ENCODE assay signal across 12 mouse cellular contexts in genomic region chr2:65220563-65220962, GRCm38 (mm10). TPM values are rescaled to one million over a fixed set of nuclear protein-coding genes. Genes with fewer than 3 reads are reported as not detected.
DNase-seq lines count a peak whose midpoint lies in the region; ATAC-seq lines count a peak whose summit lies in the region.
"Had no signal": no experiment of that assay in that cellular context is flagged by ENCODE, and none has a peak within 500 bp of the region (broad histone marks: within the 10 kb centered on the region; RNA-seq: fewer than 3 reads in every experiment).

No protein-coding gene starts in this region.

- no peak overlapping the region for H3K9ac ChIP-seq in heart, embryonic 11.5 days (ENCODE audit: low read depth, low read length)
- H3K9ac ChIP-seq: stomach, embryonic 15.5 days had no signal

- intact Hi-C loops in gastrocnemius, postnatal 14 days (cut with DNase I; ENCODE audit: low total_unique reads) = no loop called here
- intact Hi-C loops in heart, postnatal 14 days (cut with DNase I) = no loop called here

- no peak for ATAC-seq in heart, embryonic 11.5 days (replicated peaks; ENCODE audit: insufficient number of reproducible peaks, low FRiP score, low TSS enrichment)
- ATAC-seq in megakaryocyte, adult 5-6 weeks (ENCODE audit: poor library complexity, severe bottlenecking) = no peak

- WGBS in heart, embryonic 11.5 days (ENCODE audit: insufficient replicate concordance) = 77% methylated on average over 1 of the region's 1 CpGs

- H3K27ac ChIP-seq in heart, embryonic 11.5 days (ENCODE audit: low read depth, low read length) = no peak overlapping the region
- H3K27ac ChIP-seq: stomach, embryonic 15.5 days had no signal

- no peak overlapping the region for H3K4me2 ChIP-seq in heart, embryonic 11.5 days
- H3K4me2 ChIP-seq: stomach, embryonic 15.5 days had no signal

- no peaks in the 10 kb centered on the region for H3K27me3 ChIP-seq in heart, embryonic 11.5 days (ENCODE audit: control insufficient read depth, insufficient read depth, low read length)
- H3K27me3 ChIP-seq: CH12.LX; stomach, embryonic 15.5 days had no signal

- H3K36me3 ChIP-seq in heart, embryonic 11.5 days (ENCODE audit: control insufficient read depth, insufficient read depth, low read length) = no peaks in the 10 kb centered on the region
- H3K36me3 ChIP-seq: stomach, embryonic 15.5 days had no signal

- no peak overlapping the region for H3K4me3 ChIP-seq in heart, embryonic 11.5 days (ENCODE audit: low read depth, low read length)
- H3K4me3 ChIP-seq: erythroblast, embryonic 14.5 days; stomach, embryonic 15.5 days had no signal

- peak; percentile 99 for DNase-seq in heart, adult 11 months
- DNase-seq in adipocyte (ENCODE audit: low spot score) = peak; percentile 78
- DNase-seq in gastrocnemius, postnatal 14 days = peak; percentile 30
- peak; percentile 67 to 75 for DNase-seq in heart, postnatal 14 days
- no peak for DNase-seq in ovary, postnatal 10 days (ENCODE audit: low spot score)
- no peak for DNase-seq in left cerebral cortex, adult 9 months (ENCODE audit: low spot score in 2 of 2)
- DNase-seq: layer of hippocampus, postnatal 36 days had no signal

- H3K9me3 ChIP-seq in heart, embryonic 11.5 days (replicated peaks; ENCODE audit: control insufficient read depth, low read length) = no peaks in the 10 kb centered on the region
- H3K9me3 ChIP-seq: stomach, embryonic 15.5 days had no signal

- no peaks in the 10 kb centered on the region for H3K4me1 ChIP-seq in heart, embryonic 11.5 days (ENCODE audit: control insufficient read depth, insufficient read depth, low read length)
- H3K4me1 ChIP-seq: stomach, embryonic 15.5 days had no signal

RNA-seq across cellular contexts. Expression of gene Cobll1, which starts 18.6 kb away (rescaled TPM):
- polyA plus RNA-seq in heart, embryonic 11.5 days (2014; fragmentation: Nextera tagmentation; extraction: Ambion mirVana) = 9.9 and 10.1 TPM in 2 replicates
- total RNA-seq in gastrocnemius, postnatal 14 days (2021) = 1 to 10 TPM; 6.3 to 6.4 TPM
- 10 to 100 TPM; 51.3 to 53.6 TPM for total RNA-seq in heart, postnatal 14 days (2021)
- 2.3 and 6.5 TPM in 2 replicates for total RNA-seq in megakaryocyte, adult 5-6 weeks (2015)
- total RNA-seq in megakaryocyte, adult 5-6 weeks (2017) = 0.48 and 1.1 TPM in 2 replicates
- polyA plus RNA-seq: erythroblast, embryonic 14.5 days had no signal

Comparison
In these comparisons a context has a peak if more than half of its experiments do, and no peak if none do; other contexts are left out.
1. DNase-seq: peak in heart, adult 11 months (single experiment), adipocyte (single experiment), gastrocnemius, postnatal 14 days (single experiment) and heart, postnatal 14 days (2 of 2); none in ovary, postnatal 10 days (single experiment) and left cerebral cortex, adult 9 months (0 of 2).
2. RNA of gene Cobll1, which starts 18.6 kb away (total RNA-seq): 51.3 to 53.6 TPM in heart, postnatal 14 days; 6.3 to 6.4 TPM in gastrocnemius, postnatal 14 days and 0.48 to 6.5 TPM in megakaryocyte, adult 5-6 weeks; every median in the first group is over 4 times any median in the second.